Mouse (Mus musculus): Measurements from ENCODE around the gene 1810010D01Rik.

DNA sequence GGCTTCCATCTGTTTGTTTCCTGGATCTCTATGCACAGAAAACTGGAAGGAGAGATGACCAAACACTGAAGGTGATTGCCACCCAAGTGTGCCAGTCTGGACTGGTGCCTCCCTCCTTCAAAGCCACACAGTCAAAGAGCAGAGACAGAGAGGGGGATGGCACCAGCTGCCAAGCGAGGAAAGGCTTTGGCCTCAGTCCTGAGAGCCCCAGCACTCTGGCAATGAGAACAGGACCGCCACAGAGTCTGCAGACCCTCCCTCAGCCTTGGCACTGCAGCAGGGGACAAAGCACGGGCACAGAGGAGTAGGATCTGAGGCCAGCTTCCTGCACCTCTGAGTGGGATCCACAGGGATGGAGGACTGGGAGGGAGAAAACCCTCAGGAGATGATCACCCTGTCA lies 38.2 kb downstream of the 1810010D01Rik start:
- no peak for TF ChIP-seq CTCF (IDR thresholded peaks at IDR 0.05; ENCODE audit: low read depth, low read length)
- TF ChIP-seq POLR2A (IDR thresholded peaks at IDR 0.05; ENCODE audit: borderline replicate concordance, low read depth, low read length) = no peak

Measured in bone marrow macrophage, adult 2 months (primary cell).